Mouse (Mus musculus) limb, embryonic 12.5 days (tissue): Measurements from ENCODE around the gene Styk1. TPM values are rescaled to one million over a fixed set of nuclear protein-coding genes. Genes with fewer than 3 reads are reported as not detected.

ENCODE experiments used
- ATAC-seq: fragments of 200-750 bp; cut with Nextera tagmentation; 2 replicates; pipeline ENCODE4 v1.8.0; 2017; ENCODE audit warnings: low read depth, moderate TSS enrichment; ENCODE audit not compliant: insufficient number of reproducible peaks, insufficient read depth, low FRiP score, low TSS enrichment
- H3K27ac ChIP-seq: fragments of 300-500 bp; sonication (generic); 2 replicates; pipeline ENCODE4 v1.5.1; 2016; ENCODE audit warnings: mild to moderate bottlenecking, moderate library complexity
- H3K27me3 ChIP-seq: fragments of 300-500 bp; sonication (generic); 2 replicates; pipeline ENCODE4 v1.6.1; 2016; ENCODE audit warnings: mild to moderate bottlenecking, moderate library complexity
- H3K36me3 ChIP-seq: fragments of 300-500 bp; sonication (generic); 2 replicates; pipeline ENCODE4 v1.6.1; 2016; ENCODE audit warnings: mild to moderate bottlenecking, moderate library complexity
- H3K4me1 ChIP-seq: fragments of 300-500 bp; sonication (generic); replicated peaks from 2 replicates; pipeline ENCODE4 v1.6.1; 2016
- H3K4me2 ChIP-seq: fragments of 300-500 bp; sonication (generic); 2 replicates; pipeline ENCODE4 v1.6.1; 2016; ENCODE audit warnings: mild to moderate bottlenecking, moderate library complexity
- H3K4me3 ChIP-seq: fragments of 300-500 bp; sonication (generic); replicated peaks from 2 replicates; pipeline ENCODE4 v1.5.1; 2016; ENCODE audit warnings: mild to moderate bottlenecking
- H3K9ac ChIP-seq: fragments of 300-500 bp; sonication (generic); replicated peaks from 2 replicates; pipeline ENCODE4 v1.6.1; 2016; ENCODE audit warnings: mild to moderate bottlenecking, moderate library complexity
- H3K9me3 ChIP-seq: fragments of 300-500 bp; sonication (generic); 2 replicates; pipeline ENCODE4 v1.6.1; 2016; ENCODE audit warnings: mild to moderate bottlenecking, moderate library complexity
- WGBS: fragments of 180-500 bp; shearing (Covaris S2); methylation state at CpG from one replicate; pipeline ENCODE4 v1.1.7; 2016; 5-methylcytosine and 5-hydroxymethylcytosine counted together
- polyA plus RNA-seq: library from polyadenylated mRNA; unstranded; fragments of >200 nt; fragmentation: Nextera tagmentation; extraction: Ambion mirVana; gene quantifications from 2 replicates; pipeline ENCODE4 v1.2.1, GENCODE M21; 2016

The Styk1 gene
- 2.9 and 3.2 TPM in 2 replicates for polyA plus RNA-seq

- Histone ChIP-seq H3K27ac (no peak within 1 kb of the TSS), H3K4me2 (peak within 1 kb of the TSS; percentile 56), H3K4me1 (no peaks in the 10 kb centered on the region), H3K4me3 (peak within 1 kb of the TSS; percentile 33), H3K36me3 (no peaks in the 10 kb centered on the region), H3K9me3 (no peaks in the 10 kb centered on the region), H3K27me3 (no peaks in the 10 kb centered on the region), H3K9ac (no peak within 1 kb of the TSS)
- under 1% methylated on average over 16 of the region's 16 CpGs for WGBS
- peak; percentile 87 for ATAC-seq
Measured at GRCm38 (mm10) chr6:131353352-131353919, at the start of gene Styk1. Gene Styk1 (minus strand): TSS chr6:131353597.

- no peaks in the 10 kb centered on the region for H3K4me1 ChIP-seq
- H3K27ac ChIP-seq, result no peak overlapping the region
- no peaks in the 10 kb centered on the region for H3K36me3 ChIP-seq
- no peaks in the 10 kb centered on the region for H3K27me3 ChIP-seq
- H3K9me3 ChIP-seq, result no peaks in the 10 kb centered on the region
- ATAC-seq, result no peak
- H3K4me3 ChIP-seq, result no peak overlapping the region
- H3K9ac ChIP-seq, result no peak overlapping the region
- 75% methylated on average over 2 of the region's 2 CpGs for WGBS
- no peak overlapping the region for H3K4me2 ChIP-seq
Measured at GRCm38 (mm10) chr6:131403036-131403435, 49.6 kb upstream of the Styk1 start.

- Histone ChIP-seq H3K9me3 (no peaks in the 10 kb centered on the region), H3K4me2 (no peak overlapping the region), H3K27ac (no peak overlapping the region), H3K36me3 (no peaks in the 10 kb centered on the region), H3K9ac (no peak overlapping the region), H3K27me3 (no peaks in the 10 kb centered on the region), H3K4me3 (no peak overlapping the region), H3K4me1 (no peaks in the 10 kb centered on the region)
- ATAC-seq, result no peak
Measured at GRCm38 (mm10) chr6:131402606-131403005, 49.2 kb upstream of the Styk1 start.

- 85% methylated on average over 2 of the region's 2 CpGs for WGBS
- no peaks in the 10 kb centered on the region for H3K4me1 ChIP-seq
- H3K27me3 ChIP-seq, result no peaks in the 10 kb centered on the region
- H3K4me3 ChIP-seq, result no peak overlapping the region
- no peak overlapping the region for H3K27ac ChIP-seq
- no peak for ATAC-seq
- no peak overlapping the region for H3K4me2 ChIP-seq
- no peak overlapping the region for H3K9ac ChIP-seq
- H3K9me3 ChIP-seq, result no peaks in the 10 kb centered on the region
- H3K36me3 ChIP-seq, result no peaks in the 10 kb centered on the region
Measured at GRCm38 (mm10) chr6:131401259-131401658, 47.9 kb upstream of the Styk1 start.

GRCm38 (mm10) chr6:131396650-131397049 is 43.3 kb upstream of the Styk1 start:
- H3K36me3 ChIP-seq, result no peaks in the 10 kb centered on the region
- WGBS, result 52% methylated on average over 1 of the region's 1 CpGs
- no peaks in the 10 kb centered on the region for H3K9me3 ChIP-seq
- no peaks in the 10 kb centered on the region for H3K4me1 ChIP-seq
- H3K27ac ChIP-seq, result no peak overlapping the region
- H3K27me3 ChIP-seq, result no peaks in the 10 kb centered on the region
- no peak overlapping the region for H3K4me3 ChIP-seq
- H3K4me2 ChIP-seq, result no peak overlapping the region
- no peak for ATAC-seq
- no peak overlapping the region for H3K9ac ChIP-seq

- 71% methylated on average over 4 of the region's 4 CpGs for WGBS
- ATAC-seq, result no peak
- H3K9me3 ChIP-seq, result no peaks in the 10 kb centered on the region
Measured at GRCm38 (mm10) chr6:131393873-131394660, 40.7 kb upstream of the Styk1 start.

GRCm38 (mm10) chr6:131388040-131389021 is 34.9 kb upstream of the Styk1 start, which contains the start of gene Ybx3:
Gene Ybx3 (minus strand): TSS chr6:131388476.
- ATAC-seq, result peak; percentile 75
- Histone ChIP-seq H3K4me3 (peak within 1 kb of the TSS; percentile 74), H3K9me3 (no peaks in the 10 kb centered on the region), H3K9ac (peak within 1 kb of the TSS; percentile 87), H3K4me1 (peaks cover 23% of the 10 kb centered on the region), H3K36me3 (no peaks in the 10 kb centered on the region), H3K27ac (peak within 1 kb of the TSS; percentile 80), H3K27me3 (no peaks in the 10 kb centered on the region), H3K4me2 (peak within 1 kb of the TSS; percentile 87)
- under 1% methylated on average over 92 of the region's 107 CpGs for WGBS

More at GRCm38 (mm10) chr6:131393873-131394660, 40.7 kb upstream of the Styk1 start:
- Histone ChIP-seq H3K4me3 (no peak overlapping the region), H3K36me3 (no peaks in the 10 kb centered on the region), H3K27ac (no peak overlapping the region), H3K27me3 (no peaks in the 10 kb centered on the region), H3K9ac (no peak overlapping the region), H3K4me1 (no peaks in the 10 kb centered on the region), H3K4me2 (no peak overlapping the region)

- H3K36me3 ChIP-seq, result no peaks in the 10 kb centered on the region
- H3K4me3 ChIP-seq, result peak overlapping the region; percentile 74
- peak overlapping the region; percentile 87 for H3K4me2 ChIP-seq
- H3K27me3 ChIP-seq, result no peaks in the 10 kb centered on the region
- under 1% methylated on average over 43 of the region's 43 CpGs for WGBS
- no peaks in the 10 kb centered on the region for H3K9me3 ChIP-seq
- H3K4me1 ChIP-seq, result peaks cover 30% of the 10 kb centered on the region
- peak; percentile 60 for ATAC-seq
- H3K9ac ChIP-seq, result peak overlapping the region; percentile 87
- peak overlapping the region; percentile 80 for H3K27ac ChIP-seq
Measured at GRCm38 (mm10) chr6:131387221-131388039, 34.0 kb upstream of the Styk1 start.

GRCm38 (mm10) chr6:131386416-131387019 is 33.1 kb upstream of the Styk1 start:
- H3K4me2 ChIP-seq, result peak overlapping the region; percentile 87
- H3K27ac ChIP-seq, result no peak overlapping the region
- H3K4me3 ChIP-seq, result peak overlapping the region; percentile 74
- no peaks in the 10 kb centered on the region for H3K27me3 ChIP-seq
- 55% methylated on average over 9 of the region's 9 CpGs for WGBS
- peaks cover 35% of the 10 kb centered on the region for H3K4me1 ChIP-seq
- no peaks in the 10 kb centered on the region for H3K36me3 ChIP-seq
- no peak overlapping the region for H3K9ac ChIP-seq
- ATAC-seq, result no peak
- no peaks in the 10 kb centered on the region for H3K9me3 ChIP-seq

GRCm38 (mm10) chr6:131385469-131385868 is 32.1 kb upstream of the Styk1 start:
- Histone ChIP-seq H3K9ac (no peak overlapping the region), H3K9me3 (no peaks in the 10 kb centered on the region), H3K4me2 (no peak overlapping the region), H3K4me1 (peaks cover 35% of the 10 kb centered on the region), H3K27me3 (no peaks in the 10 kb centered on the region), H3K27ac (no peak overlapping the region), H3K36me3 (peaks cover 7% of the 10 kb centered on the region), H3K4me3 (no peak overlapping the region)
- 97% methylated on average over 1 of the region's 1 CpGs for WGBS
- ATAC-seq, result no peak
